Mouse (Mus musculus) embryonic facial prominence, embryonic 15.5 days (tissue): ENCODE measurements at regions not wholly inside any gene's neighbourhood (a gene's known extent, or its start where the extent isn't known, plus 50 kb on each side); places are given as distances from the start of the nearest gene placed in this dataset.

ENCODE experiments used
- ATAC-seq: fragments of 200-750 bp; cut with Nextera tagmentation; 2 replicates; pipeline ENCODE4 v1.8.0; 2017; ENCODE audit warnings: low read depth, moderate TSS enrichment; ENCODE audit not compliant: insufficient number of reproducible peaks, low FRiP score, low TSS enrichment
- H3K27ac ChIP-seq: fragments of 300-500 bp; sonication (generic); replicated peaks from 2 replicates; pipeline ENCODE4 v1.5.1; 2015; ENCODE audit warnings: mild to moderate bottlenecking, inconsistent platforms
- H3K27me3 ChIP-seq: fragments of 300-500 bp; sonication (generic); 2 replicates; pipeline ENCODE4 v1.6.1; 2015; ENCODE audit warnings: inconsistent platforms
- H3K36me3 ChIP-seq: fragments of 300-500 bp; sonication (generic); 2 replicates; pipeline ENCODE4 v1.6.1; 2015; ENCODE audit warnings: mild to moderate bottlenecking, inconsistent platforms
- H3K4me1 ChIP-seq: fragments of 300-500 bp; sonication (generic); 2 replicates; pipeline ENCODE4 v1.6.1; 2015; ENCODE audit warnings: inconsistent platforms
- H3K4me2 ChIP-seq: fragments of 300-500 bp; sonication (generic); replicated peaks from 2 replicates; pipeline ENCODE4 v1.6.1; 2015; ENCODE audit warnings: mild to moderate bottlenecking, inconsistent platforms
- H3K4me3 ChIP-seq: fragments of 300-500 bp; sonication (generic); replicated peaks from 2 replicates; pipeline ENCODE4 v1.5.1; 2015; ENCODE audit warnings: mild to moderate bottlenecking, inconsistent platforms
- H3K9ac ChIP-seq: fragments of 300-500 bp; sonication (generic); 2 replicates; pipeline ENCODE4 v1.6.1; 2015; ENCODE audit warnings: inconsistent platforms
- H3K9me3 ChIP-seq: fragments of 300-500 bp; sonication (generic); replicated peaks from 2 replicates; pipeline ENCODE4 v1.6.1; 2016; ENCODE audit warnings: inconsistent platforms
- WGBS: fragments of 180-500 bp; shearing (Covaris S2); methylation state at CpG from one replicate; pipeline ENCODE4 v1.1.7; 2015; 5-methylcytosine and 5-hydroxymethylcytosine counted together

GRCm38 (mm10) chr8:125341606-125342005 lies 228.0 kb downstream of the Sipa1l2 start:
- ATAC-seq: no peak
- H3K36me3 ChIP-seq: no peaks in the 10 kb centered on the region
- no peaks in the 10 kb centered on the region for H3K27me3 ChIP-seq
- H3K4me2 ChIP-seq: no peak overlapping the region
- WGBS: 82% methylated on average over 4 of the region's 4 CpGs
- no peaks in the 10 kb centered on the region for H3K9me3 ChIP-seq
- no peak overlapping the region for H3K4me3 ChIP-seq
- peaks cover 20% of the 10 kb centered on the region for H3K4me1 ChIP-seq
- H3K27ac ChIP-seq: no peak overlapping the region
- no peak overlapping the region for H3K9ac ChIP-seq

GRCm38 (mm10) chr8:125338222-125338621 lies 231.4 kb downstream of the Sipa1l2 start:
- H3K9me3 ChIP-seq: no peaks in the 10 kb centered on the region
- no peak overlapping the region for H3K4me3 ChIP-seq
- H3K4me2 ChIP-seq: no peak overlapping the region
- ATAC-seq: no peak
- no peaks in the 10 kb centered on the region for H3K27me3 ChIP-seq
- no peaks in the 10 kb centered on the region for H3K36me3 ChIP-seq
- no peak overlapping the region for H3K9ac ChIP-seq
- peaks cover 26% of the 10 kb centered on the region for H3K4me1 ChIP-seq
- WGBS: 45% methylated on average over 6 of the region's 6 CpGs
- no peak overlapping the region for H3K27ac ChIP-seq

- H3K4me2 ChIP-seq: no peak overlapping the region
- no peaks in the 10 kb centered on the region for H3K36me3 ChIP-seq
- H3K27me3 ChIP-seq: no peaks in the 10 kb centered on the region
- H3K27ac ChIP-seq: no peak overlapping the region
- no peak for ATAC-seq
- no peak overlapping the region for H3K4me3 ChIP-seq
- peaks cover 26% of the 10 kb centered on the region for H3K4me1 ChIP-seq
- no peak overlapping the region for H3K9ac ChIP-seq
- WGBS: 58% methylated on average over 18 of the region's 18 CpGs
- no peaks in the 10 kb centered on the region for H3K9me3 ChIP-seq
Measured at GRCm38 (mm10) chr8:125337444-125338077, 232.0 kb downstream of the Sipa1l2 start.

- Histone ChIP-seq H3K27ac (no peak overlapping the region), H3K9me3 (no peaks in the 10 kb centered on the region), H3K4me3 (no peak overlapping the region), H3K27me3 (no peaks in the 10 kb centered on the region), H3K4me2 (no peak overlapping the region), H3K36me3 (no peaks in the 10 kb centered on the region), H3K9ac (no peak overlapping the region), H3K4me1 (peaks cover 26% of the 10 kb centered on the region)
- ATAC-seq: no peak
- WGBS: 67% methylated on average over 3 of the region's 3 CpGs
Measured at GRCm38 (mm10) chr8:125336799-125337198, 232.8 kb downstream of the Sipa1l2 start.

- Histone ChIP-seq H3K27ac (peak overlapping the region; percentile 30; the same call in 1 of the 2 replicates), H3K4me1 (peaks cover 26% of the 10 kb centered on the region), H3K27me3 (no peaks in the 10 kb centered on the region), H3K4me2 (no peak overlapping the region; the same call in 1 of the 2 replicates), H3K9me3 (no peaks in the 10 kb centered on the region), H3K4me3 (no peak overlapping the region), H3K36me3 (no peaks in the 10 kb centered on the region), H3K9ac (no peak overlapping the region)
- WGBS: 50% methylated on average over 28 of the region's 28 CpGs
- peak; percentile 19 for ATAC-seq
Measured at GRCm38 (mm10) chr8:125335575-125336370, 233.8 kb downstream of the Sipa1l2 start.

- no peaks in the 10 kb centered on the region for H3K27me3 ChIP-seq
- no peaks in the 10 kb centered on the region for H3K9me3 ChIP-seq
- H3K27ac ChIP-seq: no peak overlapping the region
- H3K36me3 ChIP-seq: no peaks in the 10 kb centered on the region
- 0 out of 2 replicates have a peak, but pooled peaks have one; percentile 29 for ATAC-seq
- H3K4me2 ChIP-seq: no peak overlapping the region
- no peak overlapping the region for H3K9ac ChIP-seq
- no peak overlapping the region for H3K4me3 ChIP-seq
- 46% methylated on average over 6 of the region's 6 CpGs for WGBS
- peaks cover 26% of the 10 kb centered on the region for H3K4me1 ChIP-seq
Measured at GRCm38 (mm10) chr8:125335171-125335570, 234.4 kb downstream of the Sipa1l2 start.

- H3K9ac ChIP-seq: no peak overlapping the region
- H3K9me3 ChIP-seq: no peaks in the 10 kb centered on the region
- H3K4me3 ChIP-seq: no peak overlapping the region
- peaks cover 30% of the 10 kb centered on the region for H3K4me1 ChIP-seq
- H3K36me3 ChIP-seq: no peaks in the 10 kb centered on the region
- no peak overlapping the region for H3K4me2 ChIP-seq
- H3K27ac ChIP-seq: no peak overlapping the region
- H3K27me3 ChIP-seq: no peaks in the 10 kb centered on the region
- ATAC-seq: no peak
- 71% methylated on average over 6 of the region's 6 CpGs for WGBS
Measured at GRCm38 (mm10) chr8:125330638-125331037, 239.0 kb downstream of the Sipa1l2 start.

- Histone ChIP-seq H3K4me1 (peaks cover 24% of the 10 kb centered on the region), H3K27me3 (no peaks in the 10 kb centered on the region), H3K4me2 (no peak overlapping the region), H3K4me3 (no peak overlapping the region), H3K9me3 (no peaks in the 10 kb centered on the region), H3K36me3 (no peaks in the 10 kb centered on the region), H3K27ac (no peak overlapping the region), H3K9ac (no peak overlapping the region)
- no peak for ATAC-seq
- WGBS: 78% methylated on average over 4 of the region's 4 CpGs
Measured at GRCm38 (mm10) chr8:125328650-125329049, 241.0 kb downstream of the Sipa1l2 start.

- 72% methylated on average over 13 of the region's 13 CpGs for WGBS
- no peaks in the 10 kb centered on the region for H3K27me3 ChIP-seq
- no peak overlapping the region for H3K4me2 ChIP-seq
- no peak overlapping the region for H3K4me3 ChIP-seq
- H3K9ac ChIP-seq: no peak overlapping the region
- no peak overlapping the region for H3K27ac ChIP-seq
- no peak for ATAC-seq
- H3K36me3 ChIP-seq: no peaks in the 10 kb centered on the region
- H3K9me3 ChIP-seq: no peaks in the 10 kb centered on the region
- H3K4me1 ChIP-seq: peaks cover 24% of the 10 kb centered on the region
Measured at GRCm38 (mm10) chr8:125327551-125328262, 241.9 kb downstream of the Sipa1l2 start.

- Histone ChIP-seq H3K4me3 (no peak overlapping the region), H3K4me2 (no peak overlapping the region), H3K4me1 (peaks cover 24% of the 10 kb centered on the region), H3K9me3 (no peaks in the 10 kb centered on the region), H3K9ac (no peak overlapping the region), H3K27ac (no peak overlapping the region), H3K36me3 (no peaks in the 10 kb centered on the region), H3K27me3 (no peaks in the 10 kb centered on the region)
- WGBS: 71% methylated on average over 6 of the region's 6 CpGs
- ATAC-seq: no peak
Measured at GRCm38 (mm10) chr8:125327006-125327405, 242.6 kb downstream of the Sipa1l2 start.

- Histone ChIP-seq H3K9me3 (no peaks in the 10 kb centered on the region), H3K27ac (no peak overlapping the region), H3K36me3 (no peaks in the 10 kb centered on the region), H3K4me3 (no peak overlapping the region), H3K4me2 (no peak overlapping the region), H3K4me1 (peaks cover 24% of the 10 kb centered on the region), H3K27me3 (no peaks in the 10 kb centered on the region), H3K9ac (no peak overlapping the region)
- WGBS: 42% methylated on average over 6 of the region's 6 CpGs
- no peak for ATAC-seq
Measured at GRCm38 (mm10) chr8:125325736-125326135, 243.9 kb downstream of the Sipa1l2 start.
